Mouse (Mus musculus) heart, embryonic 16.5 days (tissue): ENCODE data around the gene Basp1. TPM values are rescaled to one million over a fixed set of nuclear protein-coding genes. Genes with fewer than 3 reads are reported as not detected.

Source experiments
- ATAC-seq: fragments of 200-750 bp; cut with Nextera tagmentation; replicated peaks from 2 replicates; pipeline ENCODE4 v1.8.0; 2017; ENCODE audit warnings: moderate number of reproducible peaks; ENCODE audit not compliant: insufficient read depth, low FRiP score; ENCODE audit errors: extremely low read depth
- H3K27ac ChIP-seq: fragments of 300-500 bp; sonication (generic); 2 replicates; pipeline ENCODE4 v1.5.1; 2014; ENCODE audit warnings: mild to moderate bottlenecking, low read length, control low read depth, moderate library complexity
- H3K27me3 ChIP-seq: fragments of 300-500 bp; sonication (generic); 2 replicates; pipeline ENCODE4 v1.6.1; 2014; ENCODE audit warnings: low read length, mixed read lengths; ENCODE audit not compliant: control insufficient read depth, insufficient read depth
- H3K36me3 ChIP-seq: fragments of 300-500 bp; sonication (generic); 2 replicates; pipeline ENCODE4 v1.6.1; 2014; ENCODE audit not compliant: control insufficient read depth, insufficient read depth
- H3K4me1 ChIP-seq: fragments of 300-500 bp; sonication (generic); 2 replicates; pipeline ENCODE4 v1.6.1; 2014; ENCODE audit warnings: low read length, mixed read lengths; ENCODE audit not compliant: control insufficient read depth, insufficient read depth
- H3K4me2 ChIP-seq: fragments of 300-500 bp; sonication (generic); 2 replicates; pipeline ENCODE4 v1.6.1; 2014; ENCODE audit warnings: low read depth, mild to moderate bottlenecking, control low read depth, low read length
- H3K4me3 ChIP-seq: fragments of 300-500 bp; sonication (generic); 2 replicates; pipeline ENCODE4 v1.5.1; 2014; ENCODE audit warnings: mild to moderate bottlenecking, control low read depth, low read length
- H3K9ac ChIP-seq: fragments of 300-500 bp; sonication (generic); 2 replicates; pipeline ENCODE4 v1.6.1; 2014; ENCODE audit warnings: low read length, control low read depth
- H3K9me3 ChIP-seq: fragments of 300-500 bp; sonication (generic); replicated peaks from 2 replicates; pipeline ENCODE4 v1.6.1; 2016; ENCODE audit warnings: low read length; ENCODE audit not compliant: control insufficient read depth
- WGBS: fragments of 180-500 bp; shearing (Covaris S2); extraction: QIAGEN DNeasy Blood & Tissue Kit; methylation state at CpG from one replicate; pipeline ENCODE4 v1.1.7; 2014; 5-methylcytosine and 5-hydroxymethylcytosine counted together
- polyA plus RNA-seq: library from polyadenylated mRNA; unstranded; fragments of >200 nt; fragmentation: Nextera tagmentation; extraction: Ambion mirVana; gene quantifications from 2 replicates; pipeline ENCODE4 v1.2.1, GENCODE M21; 2015

Basp1 gene
- polyA plus RNA-seq, 1 experiment from 2014 or later, result 3.1 TPM

DNA sequence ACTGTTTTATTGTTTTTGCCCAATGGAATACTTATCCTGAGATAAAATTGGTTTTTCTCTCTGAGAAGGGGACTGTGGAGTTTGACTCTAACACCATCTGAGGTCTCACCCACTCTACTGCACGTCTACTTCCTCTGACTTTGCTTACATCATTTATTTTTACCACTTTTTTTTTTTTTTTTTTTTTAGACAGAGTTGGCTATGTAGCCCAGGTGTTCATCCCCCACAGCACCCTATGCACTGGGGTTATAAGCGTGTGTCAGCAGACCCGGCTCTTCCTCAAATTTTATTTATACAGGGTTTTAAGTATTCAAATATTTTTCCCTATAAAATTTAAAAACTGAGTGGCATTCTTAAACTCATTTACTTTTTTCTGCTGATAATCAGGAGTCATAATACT is 16.6 kb upstream of the Basp1 start:
- no peaks in the 10 kb centered on the region for H3K36me3 ChIP-seq
- WGBS, result 76% methylated on average over 3 of the region's 3 CpGs
- H3K4me3 ChIP-seq, result no peak overlapping the region
- H3K27ac ChIP-seq, result no peak overlapping the region
- H3K9me3 ChIP-seq, result no peaks in the 10 kb centered on the region
- H3K9ac ChIP-seq, result no peak overlapping the region
- H3K27me3 ChIP-seq, result peaks cover 4% of the 10 kb centered on the region; the same call in 1 of the 2 replicates
- ATAC-seq, result no peak
- no peaks in the 10 kb centered on the region for H3K4me1 ChIP-seq
- no peak overlapping the region for H3K4me2 ChIP-seq

GRCm38 (mm10) chr15:25429007-25429406 is 15.4 kb upstream of the Basp1 start:
- no peak for ATAC-seq
- no peak overlapping the region for H3K9ac ChIP-seq
- H3K4me1 ChIP-seq, result no peaks in the 10 kb centered on the region
- WGBS, result 73% methylated on average over 7 of the region's 7 CpGs
- no peaks in the 10 kb centered on the region for H3K36me3 ChIP-seq
- peaks cover 4% of the 10 kb centered on the region; the same call in 1 of the 2 replicates for H3K27me3 ChIP-seq
- no peak overlapping the region for H3K4me3 ChIP-seq
- no peak overlapping the region for H3K4me2 ChIP-seq
- no peaks in the 10 kb centered on the region for H3K9me3 ChIP-seq
- H3K27ac ChIP-seq, result no peak overlapping the region

DNA sequence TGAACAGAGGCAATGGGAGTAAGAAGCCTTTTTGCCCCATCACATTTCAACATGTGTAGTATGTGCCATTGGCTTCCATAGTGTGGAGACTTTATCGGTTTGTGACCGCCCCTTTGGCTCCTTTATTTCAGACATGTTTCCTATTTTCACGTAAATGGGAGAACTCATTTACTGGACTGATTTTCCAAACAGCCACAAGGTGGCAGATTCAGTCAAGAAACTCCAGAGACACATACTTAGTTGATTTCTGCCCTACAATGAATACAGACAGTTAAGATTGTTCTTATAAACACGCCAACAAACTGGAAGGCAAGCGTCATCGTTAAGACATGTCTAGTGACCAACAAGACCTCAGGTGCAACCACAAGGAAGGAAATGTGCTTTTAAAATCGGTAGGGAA is 15.0 kb upstream of the Basp1 start:
- WGBS, result 37% methylated on average over 7 of the region's 7 CpGs
- Histone ChIP-seq H3K4me2 (no peak overlapping the region), H3K4me3 (no peak overlapping the region), H3K27ac (no peak overlapping the region), H3K9ac (no peak overlapping the region), H3K27me3 (peaks cover 4% of the 10 kb centered on the region; the same call in 1 of the 2 replicates), H3K9me3 (no peaks in the 10 kb centered on the region), H3K4me1 (no peaks in the 10 kb centered on the region), H3K36me3 (no peaks in the 10 kb centered on the region)
- ATAC-seq, result no peak

DNA sequence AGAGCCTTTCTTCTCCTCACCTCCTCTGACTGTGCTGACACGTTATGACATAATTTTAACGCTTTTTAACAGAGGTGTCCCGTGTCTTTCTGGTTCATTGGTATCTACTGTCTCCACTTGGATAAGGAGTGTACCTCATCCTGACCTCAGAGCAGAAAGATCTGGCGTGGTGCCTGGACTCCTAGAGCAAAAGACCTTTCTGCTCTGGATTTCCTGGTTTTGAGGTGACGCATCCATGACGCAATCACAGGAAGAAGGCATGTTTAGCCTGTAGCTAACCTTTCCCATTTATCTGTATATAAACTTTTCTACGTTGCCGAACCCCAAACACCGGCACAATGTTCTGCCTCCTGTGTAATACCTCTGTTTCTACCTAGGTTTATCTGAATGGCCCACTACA is 6.7 kb upstream of the Basp1 start:
- no peak overlapping the region for H3K27ac ChIP-seq
- no peak overlapping the region for H3K4me3 ChIP-seq
- H3K27me3 ChIP-seq, result no peaks in the 10 kb centered on the region
- H3K4me2 ChIP-seq, result no peak overlapping the region
- H3K9ac ChIP-seq, result no peak overlapping the region
- WGBS, result 65% methylated on average over 9 of the region's 9 CpGs
- no peaks in the 10 kb centered on the region for H3K9me3 ChIP-seq
- no peaks in the 10 kb centered on the region for H3K4me1 ChIP-seq
- no peaks in the 10 kb centered on the region for H3K36me3 ChIP-seq
- no peak for ATAC-seq

DNA sequence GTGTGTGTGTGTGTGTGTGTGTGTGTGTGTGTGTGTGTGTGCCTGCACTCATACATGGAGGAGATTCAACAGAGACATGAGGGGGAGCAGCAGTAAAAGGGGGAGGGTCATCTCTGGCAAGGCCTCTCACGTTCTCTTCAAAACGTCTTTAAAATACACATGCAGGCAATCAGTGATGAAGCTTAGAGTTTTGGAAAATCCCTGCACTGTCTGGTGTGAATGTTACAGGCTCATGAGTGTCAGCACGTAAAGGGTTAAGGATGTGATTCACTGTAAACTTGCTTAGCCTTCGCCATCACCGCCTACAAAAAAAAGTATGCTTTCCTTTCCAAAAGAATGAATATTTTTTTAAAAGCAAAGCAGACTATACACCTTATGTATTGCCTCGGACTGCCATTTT is 2.8 kb upstream of the Basp1 start:
- H3K9me3 ChIP-seq, result no peaks in the 10 kb centered on the region
- H3K4me1 ChIP-seq, result peaks cover 7% of the 10 kb centered on the region
- no peaks in the 10 kb centered on the region for H3K27me3 ChIP-seq
- 61% methylated on average over 6 of the region's 6 CpGs for WGBS
- H3K36me3 ChIP-seq, result no peaks in the 10 kb centered on the region
- H3K4me3 ChIP-seq, result no peak overlapping the region
- H3K27ac ChIP-seq, result no peak overlapping the region
- no peak overlapping the region for H3K9ac ChIP-seq
- H3K4me2 ChIP-seq, result no peak overlapping the region
- no peak for ATAC-seq

DNA sequence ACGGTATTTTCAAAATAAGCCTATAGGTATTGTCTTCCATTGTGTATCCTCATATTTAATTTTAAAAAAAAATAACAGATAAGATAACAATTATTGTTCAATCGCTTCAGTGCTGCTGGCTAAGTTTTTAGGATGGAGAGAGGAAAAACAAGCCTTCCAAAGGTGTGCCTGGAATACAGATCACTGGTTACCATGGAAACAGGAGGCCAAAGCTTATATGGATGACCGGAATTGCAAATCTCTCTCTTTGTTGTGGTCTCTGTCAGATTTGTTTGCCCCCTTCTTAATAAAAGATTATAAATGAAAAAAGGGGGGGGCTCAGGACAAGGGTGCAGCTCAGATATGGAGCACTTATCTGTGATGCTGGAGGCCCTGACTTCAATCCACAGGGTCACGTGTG is 2.4 kb upstream of the Basp1 start:
- peaks cover 7% of the 10 kb centered on the region for H3K4me1 ChIP-seq
- H3K27me3 ChIP-seq, result no peaks in the 10 kb centered on the region
- no peak for ATAC-seq
- H3K9me3 ChIP-seq, result no peaks in the 10 kb centered on the region
- no peaks in the 10 kb centered on the region for H3K36me3 ChIP-seq
- WGBS, result 73% methylated on average over 4 of the region's 4 CpGs
- no peak overlapping the region for H3K4me3 ChIP-seq
- no peak overlapping the region for H3K9ac ChIP-seq
- no peak overlapping the region for H3K27ac ChIP-seq
- no peak overlapping the region for H3K4me2 ChIP-seq

- Histone ChIP-seq H3K4me3 (peak overlapping the region; percentile 59), H3K36me3 (no peaks in the 10 kb centered on the region), H3K9ac (no peak overlapping the region), H3K9me3 (no peaks in the 10 kb centered on the region), H3K27me3 (no peaks in the 10 kb centered on the region), H3K4me2 (peak overlapping the region; percentile 91), H3K27ac (no peak overlapping the region), H3K4me1 (peaks cover 7% of the 10 kb centered on the region)
- ATAC-seq, result peak; percentile 30; the same call in 1 of the 2 replicates
- WGBS, result under 1% methylated on average over 14 of the region's 14 CpGs
Measured at GRCm38 (mm10) chr15:25414747-25415119, 1.2 kb upstream of the Basp1 start.

GRCm38 (mm10) chr15:25414011-25414746 is 615 bp upstream of the Basp1 start:
- Histone ChIP-seq H3K4me3 (peak overlapping the region; percentile 59), H3K36me3 (no peaks in the 10 kb centered on the region), H3K27me3 (no peaks in the 10 kb centered on the region), H3K4me2 (peak overlapping the region; percentile 91), H3K9ac (peak overlapping the region; percentile 68), H3K9me3 (no peaks in the 10 kb centered on the region), H3K4me1 (peaks cover 7% of the 10 kb centered on the region), H3K27ac (no peak overlapping the region)
- WGBS, result under 1% methylated on average over 36 of the region's 36 CpGs
- ATAC-seq, result peak; percentile 49

DNA sequence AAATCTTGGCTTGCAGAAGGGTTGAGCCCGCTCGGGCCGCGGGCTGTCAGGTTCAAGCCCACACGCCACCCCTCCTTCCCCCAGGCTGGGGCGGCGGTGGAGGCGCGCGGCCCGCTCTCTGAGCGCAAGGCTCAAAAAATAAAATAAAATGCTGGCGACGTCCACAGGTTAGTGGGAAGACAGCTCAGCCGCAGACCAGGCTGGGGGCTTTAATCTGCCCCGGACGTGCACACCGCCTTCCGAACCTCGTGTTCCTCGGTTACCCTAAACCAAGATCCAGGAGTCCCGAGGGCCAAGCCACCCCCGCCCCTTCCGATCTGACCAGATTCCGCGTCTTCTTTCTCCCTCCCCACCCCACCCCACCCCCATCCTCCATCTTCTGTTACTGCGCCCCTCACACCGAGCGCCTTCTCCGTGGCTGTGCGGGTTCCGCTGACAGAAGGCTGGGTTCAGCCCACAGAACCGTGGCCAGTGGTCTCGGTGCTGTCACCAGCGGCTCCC is 753 bp downstream of the Basp1 start:
- no peaks in the 10 kb centered on the region for H3K9me3 ChIP-seq
- peak overlapping the region; percentile 31; the same call in 1 of the 2 replicates for H3K27ac ChIP-seq
- ATAC-seq, result no peak
- H3K9ac ChIP-seq, result peak overlapping the region; percentile 68
- peak overlapping the region; percentile 91 for H3K4me2 ChIP-seq
- H3K4me3 ChIP-seq, result peak overlapping the region; percentile 59
- no peaks in the 10 kb centered on the region for H3K27me3 ChIP-seq
- no peaks in the 10 kb centered on the region for H3K36me3 ChIP-seq
- H3K4me1 ChIP-seq, result peaks cover 7% of the 10 kb centered on the region
- 0% methylated on average over 35 of the region's 35 CpGs for WGBS
